Mouse (Mus musculus) midbrain, embryonic 16.5 days (tissue): Measurements from ENCODE around the gene Foxj3. TPM values are rescaled to one million over a fixed set of nuclear protein-coding genes. Genes with fewer than 3 reads are reported as not detected.

ENCODE experiments used
- ATAC-seq: fragments of 200-750 bp; cut with Nextera tagmentation; 2 replicates; pipeline ENCODE4 v1.8.0; 2017; ENCODE audit warnings: moderate TSS enrichment
- H3K27ac ChIP-seq: fragments of 300-500 bp; sonication (generic); 2 replicates; pipeline ENCODE4 v1.5.1; 2014; ENCODE audit warnings: mild to moderate bottlenecking, low read length, mixed read lengths
- H3K27me3 ChIP-seq: fragments of 300-500 bp; sonication (generic); 2 replicates; pipeline ENCODE4 v1.6.1; 2014; ENCODE audit warnings: low read depth, low read length, mixed read lengths; ENCODE audit not compliant: control insufficient read depth, insufficient read depth
- H3K36me3 ChIP-seq: fragments of 300-500 bp; sonication (generic); 2 replicates; pipeline ENCODE4 v1.6.1; 2014; ENCODE audit warnings: mild to moderate bottlenecking, low read length, moderate library complexity, mixed read lengths; ENCODE audit not compliant: control insufficient read depth, insufficient read depth
- H3K4me1 ChIP-seq: fragments of 300-500 bp; sonication (generic); 2 replicates; pipeline ENCODE4 v1.6.1; 2014; ENCODE audit warnings: mild to moderate bottlenecking, low read length, mixed read lengths; ENCODE audit not compliant: control insufficient read depth, insufficient read depth
- H3K4me2 ChIP-seq: fragments of 300-500 bp; sonication (generic); 2 replicates; pipeline ENCODE4 v1.6.1; 2014; ENCODE audit warnings: mild to moderate bottlenecking, low read length, mixed read lengths
- H3K4me3 ChIP-seq: fragments of 300-500 bp; sonication (generic); 2 replicates; pipeline ENCODE4 v1.5.1; 2014; ENCODE audit warnings: low read depth, mild to moderate bottlenecking, low read length, moderate library complexity, mixed read lengths
- H3K9ac ChIP-seq: fragments of 300-500 bp; sonication (generic); 2 replicates; pipeline ENCODE4 v1.6.1; 2014; ENCODE audit warnings: low read depth, low read length, mixed read lengths
- H3K9me3 ChIP-seq: fragments of 300-500 bp; sonication (generic); replicated peaks from 2 replicates; pipeline ENCODE4 v1.6.1; 2014; ENCODE audit warnings: mild to moderate bottlenecking, low read length, mixed read lengths; ENCODE audit not compliant: control insufficient read depth, poor library complexity, severe bottlenecking
- WGBS: fragments of 180-500 bp; shearing (Covaris S2); extraction: QIAGEN DNeasy Blood & Tissue Kit; methylation state at CpG from one replicate; pipeline ENCODE4 v1.1.7; 2014; 5-methylcytosine and 5-hydroxymethylcytosine counted together
- polyA plus RNA-seq: library from polyadenylated mRNA; unstranded; fragments of >200 nt; fragmentation: Nextera tagmentation; extraction: Ambion mirVana; gene quantifications from 2 replicates; pipeline ENCODE4 v1.2.1, GENCODE M21; 2015

The Foxj3 gene
- polyA plus RNA-seq, 1 experiment from 2014 or later: 36.7 TPM

DNA sequence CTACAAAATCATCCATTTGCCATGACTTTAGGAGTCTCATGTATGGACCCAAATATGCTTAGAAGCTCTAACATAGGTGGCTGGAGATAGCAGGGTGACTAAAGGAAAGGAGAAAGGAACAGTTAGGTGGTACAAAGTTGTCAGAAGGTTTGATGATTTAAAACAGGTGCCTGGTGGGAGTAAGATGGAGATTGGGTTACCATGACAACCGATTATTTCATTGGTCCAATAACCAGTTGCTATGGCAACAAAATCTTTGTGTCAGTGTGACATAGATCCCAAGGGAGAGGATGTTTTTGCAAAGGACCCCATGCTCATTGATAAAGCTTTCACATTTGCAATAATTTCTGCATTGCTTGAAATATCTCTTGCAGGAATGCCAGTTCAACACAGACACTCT, 12.8 kb upstream of the Foxj3 start:
- no peak overlapping the region for H3K9ac ChIP-seq

GRCm38 (mm10) chr4:119524466-119524865, 12.3 kb upstream of the Foxj3 start:
- H3K27ac ChIP-seq: peak overlapping the region; percentile 88
- no peaks in the 10 kb centered on the region for H3K36me3 ChIP-seq
- H3K27me3 ChIP-seq: no peaks in the 10 kb centered on the region
- WGBS: 86% methylated on average over 2 of the region's 2 CpGs
- peak overlapping the region; percentile 19; the same call in 1 of the 2 replicates for H3K4me2 ChIP-seq
- no peak for ATAC-seq
- no peak overlapping the region for H3K9ac ChIP-seq
- peaks cover 7% of the 10 kb centered on the region; the same call in 1 of the 2 replicates for H3K4me1 ChIP-seq
- no peak overlapping the region for H3K4me3 ChIP-seq
- H3K9me3 ChIP-seq: no peaks in the 10 kb centered on the region

More for the DNA sequence above, 12.8 kb upstream of the Foxj3 start:
- Histone ChIP-seq H3K27ac (peak overlapping the region; percentile 88), H3K4me1 (peaks cover 7% of the 10 kb centered on the region; the same call in 1 of the 2 replicates), H3K27me3 (no peaks in the 10 kb centered on the region), H3K36me3 (no peaks in the 10 kb centered on the region), H3K4me3 (no peak overlapping the region), H3K4me2 (peak overlapping the region; percentile 29), H3K9me3 (no peaks in the 10 kb centered on the region)
- WGBS: 74% methylated on average over 1 of the region's 1 CpGs
- peak; percentile 83 for ATAC-seq

GRCm38 (mm10) chr4:119526329-119526845, 10.4 kb upstream of the Foxj3 start:
- no peak overlapping the region for H3K4me3 ChIP-seq
- H3K27ac ChIP-seq: no peak overlapping the region
- H3K36me3 ChIP-seq: no peaks in the 10 kb centered on the region
- peaks cover 7% of the 10 kb centered on the region; the same call in 1 of the 2 replicates for H3K4me1 ChIP-seq
- no peak overlapping the region for H3K9ac ChIP-seq
- ATAC-seq: no peak
- no peak overlapping the region for H3K4me2 ChIP-seq
- H3K9me3 ChIP-seq: no peaks in the 10 kb centered on the region
- no peaks in the 10 kb centered on the region for H3K27me3 ChIP-seq

DNA sequence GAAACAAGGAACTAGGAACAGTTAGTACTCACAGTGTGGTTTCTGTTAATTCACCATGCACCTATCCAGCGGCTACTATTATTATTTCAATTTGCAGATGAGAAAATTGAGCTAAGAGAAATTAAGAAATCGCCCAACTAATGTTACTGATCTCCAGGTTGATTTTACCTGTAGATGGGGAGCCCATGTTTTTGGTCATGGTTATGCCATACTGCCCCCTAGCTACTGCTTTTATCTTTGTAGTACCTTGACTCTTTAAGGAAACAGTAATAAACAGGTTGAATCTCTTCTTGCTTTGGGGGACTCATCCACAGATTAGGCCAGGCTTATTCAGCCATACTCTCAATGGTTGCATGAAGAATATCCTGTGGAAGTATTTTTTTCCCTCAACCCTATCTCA, 5.0 kb upstream of the Foxj3 start:
- Histone ChIP-seq H3K4me1 (no peaks in the 10 kb centered on the region), H3K27ac (no peak overlapping the region), H3K27me3 (no peaks in the 10 kb centered on the region), H3K4me3 (no peak overlapping the region), H3K9me3 (no peaks in the 10 kb centered on the region), H3K4me2 (no peak overlapping the region), H3K36me3 (no peaks in the 10 kb centered on the region), H3K9ac (no peak overlapping the region)
- ATAC-seq: no peak
- WGBS: 68% methylated on average over 2 of the region's 2 CpGs

DNA sequence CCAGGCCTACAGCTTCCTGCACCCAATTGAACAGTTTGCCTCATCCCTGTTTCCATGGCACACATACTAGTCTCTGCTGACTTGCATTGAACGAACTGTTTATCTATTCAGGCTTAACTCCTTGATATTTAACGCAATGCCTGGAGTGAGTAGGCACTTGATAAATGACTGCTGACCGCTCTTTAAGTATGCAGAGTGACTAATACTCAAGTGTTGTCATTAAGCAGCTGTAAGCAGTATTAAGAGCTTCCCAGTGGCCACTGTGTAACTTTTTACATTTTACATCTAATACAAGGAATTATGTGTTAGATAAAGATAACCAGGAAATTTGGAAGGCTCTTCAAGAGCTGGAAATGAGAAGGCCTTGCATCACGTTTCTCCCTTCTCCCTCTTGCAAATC, 1.7 kb upstream of the Foxj3 start:
- Histone ChIP-seq H3K27me3 (no peaks in the 10 kb centered on the region), H3K4me1 (peaks cover 5% of the 10 kb centered on the region), H3K36me3 (no peaks in the 10 kb centered on the region), H3K9me3 (no peaks in the 10 kb centered on the region), H3K9ac (no peak overlapping the region), H3K4me2 (no peak overlapping the region), H3K27ac (no peak overlapping the region), H3K4me3 (no peak overlapping the region)
- WGBS: 66% methylated on average over 4 of the region's 4 CpGs
- no peak for ATAC-seq

- no peak overlapping the region for H3K4me3 ChIP-seq
- no peaks in the 10 kb centered on the region for H3K27me3 ChIP-seq
- H3K4me2 ChIP-seq: no peak overlapping the region
- H3K27ac ChIP-seq: no peak overlapping the region
- no peak overlapping the region for H3K9ac ChIP-seq
- 77% methylated on average over 4 of the region's 4 CpGs for WGBS
- H3K4me1 ChIP-seq: peaks cover 19% of the 10 kb centered on the region
- H3K9me3 ChIP-seq: no peaks in the 10 kb centered on the region
- no peaks in the 10 kb centered on the region for H3K36me3 ChIP-seq
- ATAC-seq: no peak
These were observed 632 bp downstream of the Foxj3 start for GRCm38 (mm10) chr4:119537436-119537835.

DNA sequence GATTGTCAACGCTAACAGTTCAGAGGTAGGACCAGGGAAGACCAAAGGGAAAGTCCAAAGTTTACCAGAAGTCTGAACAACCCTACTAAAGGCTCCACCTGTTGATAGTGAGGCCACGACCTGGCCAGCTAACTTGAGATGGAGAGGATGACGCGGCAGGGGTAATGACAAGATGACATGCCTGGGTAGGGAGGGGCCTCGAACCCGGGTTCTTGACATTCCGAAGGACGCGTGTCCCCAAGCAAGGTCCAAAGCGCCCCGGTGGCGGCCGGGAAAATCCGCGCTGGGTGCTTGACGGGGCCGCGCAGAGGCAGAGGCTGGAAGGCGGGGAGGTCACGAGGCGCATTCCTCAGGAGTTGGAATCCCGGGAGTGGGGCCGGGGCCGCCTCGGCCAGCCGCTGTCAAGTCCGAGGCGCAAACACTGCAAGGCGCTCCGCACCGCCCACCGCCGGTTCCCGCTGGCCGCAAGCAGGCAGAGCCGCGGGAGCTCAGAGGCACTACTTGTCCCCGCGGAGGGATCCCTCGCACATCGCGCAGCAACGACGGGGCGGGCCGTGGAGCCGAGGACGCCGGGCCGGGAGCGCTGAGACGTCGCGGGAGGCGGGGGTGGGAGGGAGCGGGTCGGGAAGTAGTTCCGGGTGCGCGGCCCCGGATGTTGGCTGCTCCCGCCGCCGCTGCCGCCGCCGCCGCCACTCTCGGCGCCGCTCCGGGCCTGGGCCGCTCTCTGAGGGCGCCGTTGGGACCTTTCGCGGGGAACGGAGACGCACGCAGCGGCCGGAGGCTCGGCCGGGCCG, 2.4 kb downstream of the Foxj3 start, which contains the start of gene Frg2f1:
TSS of gene Frg2f1 (minus strand) at position 499 of the 794 bp plus-strand sequence.
- Histone ChIP-seq H3K9ac (peak within 1 kb of the TSS; percentile 87), H3K36me3 (no peaks in the 10 kb centered on the region), H3K9me3 (no peaks in the 10 kb centered on the region), H3K27ac (peak within 1 kb of the TSS; percentile 98), H3K4me1 (peaks cover 19% of the 10 kb centered on the region), H3K27me3 (no peaks in the 10 kb centered on the region), H3K4me3 (peak within 1 kb of the TSS; percentile 98), H3K4me2 (peak within 1 kb of the TSS; percentile 74)
- WGBS: 1% methylated on average over 75 of the region's 85 CpGs
- peak; percentile 96 for ATAC-seq

DNA sequence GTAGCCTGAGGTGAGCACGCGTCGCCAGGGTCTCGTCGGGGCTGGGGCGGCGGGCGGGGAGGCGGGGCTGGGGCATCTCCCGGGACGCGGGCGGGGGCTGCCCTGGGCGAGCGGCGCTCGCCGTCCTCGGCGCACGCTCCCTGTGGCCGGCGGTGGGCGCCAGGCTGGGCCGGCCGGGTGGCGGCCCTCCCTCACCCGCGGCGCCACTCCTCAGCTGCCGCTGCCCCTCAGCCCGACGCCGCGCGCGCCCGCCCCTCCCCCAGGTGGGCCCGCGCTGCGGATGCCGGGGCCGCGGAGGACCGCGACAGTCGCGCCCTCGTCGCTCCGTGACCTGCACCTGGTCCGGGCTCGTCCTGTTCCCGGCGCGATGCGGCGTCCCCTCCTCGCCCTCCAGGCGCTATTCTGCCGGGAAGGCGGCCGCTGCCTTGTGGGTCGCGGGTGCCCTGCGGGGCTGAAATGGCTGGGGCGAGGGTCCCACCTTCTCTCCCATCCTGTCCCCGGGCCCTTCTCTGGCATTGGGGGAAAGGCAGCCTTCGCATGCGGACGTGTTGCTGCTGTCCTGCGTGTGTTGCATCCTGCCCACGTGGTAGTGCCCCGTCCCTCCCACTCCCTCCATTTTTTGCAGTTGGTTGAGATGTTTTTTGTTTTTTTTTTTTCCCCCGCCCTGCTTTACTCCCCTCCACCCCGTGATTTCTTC, 3.2 kb downstream of the Foxj3 start:
- peak overlapping the region; percentile 74 for H3K4me2 ChIP-seq
- 0% methylated on average over 60 of the region's 76 CpGs for WGBS
- peak overlapping the region; percentile 87 for H3K9ac ChIP-seq
- H3K4me3 ChIP-seq: peak overlapping the region; percentile 98
- no peaks in the 10 kb centered on the region for H3K9me3 ChIP-seq
- peak overlapping the region; percentile 98 for H3K27ac ChIP-seq
- H3K4me1 ChIP-seq: peaks cover 19% of the 10 kb centered on the region
- H3K36me3 ChIP-seq: no peaks in the 10 kb centered on the region
- peak; percentile 43 for ATAC-seq
- H3K27me3 ChIP-seq: no peaks in the 10 kb centered on the region

DNA sequence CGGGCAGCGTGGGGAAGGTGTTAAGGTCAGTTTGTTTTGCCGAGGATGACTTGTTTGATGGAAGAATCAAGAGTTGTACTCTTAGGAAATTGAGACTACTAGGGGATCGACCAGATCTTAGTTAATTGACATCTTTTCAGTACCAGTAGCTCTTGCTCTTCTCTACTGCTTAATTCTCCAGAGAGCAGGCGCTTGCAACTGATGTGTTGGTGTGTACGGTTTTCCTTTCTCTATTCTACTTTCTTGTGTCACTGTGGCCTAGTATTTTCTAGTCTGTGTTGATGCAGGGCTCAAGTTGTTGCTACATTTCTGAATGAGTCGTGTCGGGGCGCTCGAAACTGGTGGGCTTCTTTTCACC, 3.7 kb downstream of the Foxj3 start:
- Histone ChIP-seq H3K4me3 (peak overlapping the region; percentile 98), H3K4me2 (peak overlapping the region; percentile 74), H3K9ac (peak overlapping the region; percentile 87), H3K9me3 (no peaks in the 10 kb centered on the region), H3K4me1 (peaks cover 19% of the 10 kb centered on the region), H3K27ac (peak overlapping the region; percentile 98; the same call in 1 of the 2 replicates), H3K27me3 (no peaks in the 10 kb centered on the region), H3K36me3 (no peaks in the 10 kb centered on the region)
- WGBS: 5% methylated on average over 10 of the region's 10 CpGs
- no peak for ATAC-seq
